In genomic region chr16:33185261-33186046, GRCm38 (mm10) we compare ENCODE assay signal across 8 mouse cellular contexts. TPM values are rescaled to one million over a fixed set of nuclear protein-coding genes. Genes with fewer than 3 reads are reported as not detected.
DNase-seq lines count a peak whose midpoint lies in the region; ATAC-seq lines count a peak whose summit lies in the region.

No protein-coding gene starts in this region.

- H3K9ac ChIP-seq in forebrain, embryonic 12.5 days, result peak overlapping the region; percentile 95
- peak overlapping the region; percentile 87 for H3K9ac ChIP-seq in stomach, embryonic 14.5 days (replicated peaks; ENCODE audit: low read depth, low read length)

- H3K4me3 ChIP-seq in forebrain, embryonic 12.5 days (replicated peaks), result peak overlapping the region; percentile 96
- H3K4me3 ChIP-seq in limb, embryonic 10.5 days, result peak overlapping the region; percentile 98
- H3K4me3 ChIP-seq in stomach, embryonic 14.5 days (ENCODE audit: low read depth, low read length), result peak overlapping the region; percentile 75

- H3K36me3 ChIP-seq in forebrain, embryonic 12.5 days (replicated peaks), result no peaks in the 10 kb centered on the region
- peaks cover 3% of the 10 kb centered on the region; the same call in 1 of the 2 replicates for H3K36me3 ChIP-seq in limb, embryonic 10.5 days
- H3K36me3 ChIP-seq in stomach, embryonic 14.5 days (ENCODE audit: control insufficient read depth, insufficient read depth, low read length), result no peaks in the 10 kb centered on the region

- intact Hi-C loops in left cerebral cortex, postnatal 4 days (cut with DNase I), result no loop called here
- intact Hi-C loops in heart, postnatal 36 days (cut with DNase I), result no loop called here

- peak; percentile 42 for ATAC-seq in cerebellum, adult (ENCODE audit: insufficient number of reproducible peaks, low FRiP score, low TSS enrichment)
- ATAC-seq in forebrain, embryonic 12.5 days (ENCODE audit: low FRiP score), result peak; percentile 87
- ATAC-seq in megakaryocyte-erythroid progenitor cell, adult 5-6 weeks (replicated peaks; ENCODE audit: low FRiP score, low TSS enrichment, poor library complexity, severe bottlenecking), result peak; percentile 67
- ATAC-seq in stomach, embryonic 14.5 days (ENCODE audit: insufficient number of reproducible peaks, insufficient read depth, low FRiP score, low read depth), result peak; percentile 78

- H3K4me2 ChIP-seq in forebrain, embryonic 12.5 days, result peak overlapping the region; percentile 95
- peak overlapping the region; percentile 94 for H3K4me2 ChIP-seq in stomach, embryonic 14.5 days (replicated peaks; ENCODE audit: low read depth, low read length)

- H3K4me1 ChIP-seq in forebrain, embryonic 12.5 days, result peaks cover 28% of the 10 kb centered on the region
- peaks cover 15% of the 10 kb centered on the region for H3K4me1 ChIP-seq in limb, embryonic 10.5 days
- H3K4me1 ChIP-seq in stomach, embryonic 14.5 days (ENCODE audit: control insufficient read depth, insufficient read depth, low read length), result peaks cover 14% of the 10 kb centered on the region

- WGBS in forebrain, embryonic 12.5 days, result under 1% methylated on average over 57 of the region's 59 CpGs
- WGBS in limb, embryonic 10.5 days, result under 1% methylated on average over 59 of the region's 59 CpGs
- WGBS in stomach, embryonic 14.5 days, result under 1% methylated on average over 59 of the region's 59 CpGs

- peak; percentile 59 for DNase-seq in left cerebral cortex, postnatal 4 days
- DNase-seq in left cerebral cortex, adult 8-10 months (ENCODE audit: low spot score in 2 of 2), result no peak
- DNase-seq in heart, postnatal 36 days, result peak; percentile 46 to 51
- DNase-seq in limb, embryonic 10.5 days (ENCODE audit: low spot score), result peak; percentile 50

- H3K27me3 ChIP-seq in forebrain, embryonic 12.5 days, result no peaks in the 10 kb centered on the region
- no peaks in the 10 kb centered on the region for H3K27me3 ChIP-seq in limb, embryonic 10.5 days (ENCODE audit: low read depth, poor library complexity, severe bottlenecking)
- no peaks in the 10 kb centered on the region for H3K27me3 ChIP-seq in stomach, embryonic 14.5 days (ENCODE audit: control insufficient read depth, insufficient read depth, low read length)

- no peaks in the 10 kb centered on the region for H3K9me3 ChIP-seq in forebrain, embryonic 12.5 days
- H3K9me3 ChIP-seq in limb, embryonic 10.5 days (replicated peaks), result no peaks in the 10 kb centered on the region
- H3K9me3 ChIP-seq in stomach, embryonic 14.5 days (ENCODE audit: control insufficient read depth, low read depth, low read length), result no peaks in the 10 kb centered on the region

- peak overlapping the region; percentile 91 for H3K27ac ChIP-seq in forebrain, embryonic 12.5 days
- peak overlapping the region; percentile 94 for H3K27ac ChIP-seq in limb, embryonic 10.5 days
- peak overlapping the region; percentile 80 for H3K27ac ChIP-seq in stomach, embryonic 14.5 days (ENCODE audit: low read length)

RNA-seq across cellular contexts. Expression of gene Osbpl11, which starts 0.6 kb away (rescaled TPM):
- 10 to 100 TPM; 26.8 to 27.4 TPM for total RNA-seq in left cerebral cortex, postnatal 4 days (2021)
- 10 to 100 TPM; 14.8 to 18.9 (median 16.7) TPM for total RNA-seq in left cerebral cortex, adult 8-10 months (2022)
- polyA plus RNA-seq in forebrain, embryonic 12.5 days (2016; fragmentation: Nextera tagmentation; extraction: Ambion mirVana), result 24.1 and 27.8 TPM in 2 replicates
- total RNA-seq in heart, postnatal 36 days (2021), result 10 to 100 TPM; 19.8 to 22.4 TPM
- polyA plus RNA-seq in limb, embryonic 10.5 days (2016; fragmentation: Nextera tagmentation; extraction: Ambion mirVana), result 22.0 and 24.8 TPM in 2 replicates
- total RNA-seq in megakaryocyte-erythroid progenitor cell, adult 5-6 weeks (2014; fragmentation: Nextera tagmentation), result 7.4 and 10.7 TPM in 2 replicates
- total RNA-seq in megakaryocyte-erythroid progenitor cell, adult 5-6 weeks (2017), result 10.9 and 12.5 TPM in 2 replicates
- polyA plus RNA-seq in stomach, embryonic 14.5 days (2014; fragmentation: Nextera tagmentation; extraction: Ambion mirVana), result 18.2 and 19.1 TPM in 2 replicates

Comparison
In these comparisons a context has a peak if more than half of its experiments do, and no peak if none do; other contexts are left out.
1. DNase-seq: peak in left cerebral cortex, postnatal 4 days (single experiment), heart, postnatal 36 days (2 of 2) and limb, embryonic 10.5 days (single experiment); none in left cerebral cortex, adult 8-10 months (0 of 2).
2. Peak in every context shown above with its lines, with median percentiles within 50 percentile points of each other: ATAC-seq, H3K27ac ChIP-seq and H3K4me3 ChIP-seq.